Mouse (Mus musculus) MEL (cell line): ENCODE results near the gene Tll1. TPM values are rescaled to one million over a fixed set of nuclear protein-coding genes. Genes with fewer than 3 reads are reported as not detected.
"Not testable (repeated sequence)": the region's sequence is repeated elsewhere in the genome, so short reads cannot be mapped to it uniquely, and the experiment has no call there.

Experiments used
- DNase-seq: peaks from one replicate; pipeline ENCODE4 v3.0.0; 2011; ENCODE audit warnings: low read depth, low spot score
- H3K27ac ChIP-seq: 2 replicates; pipeline ENCODE4 v1.5.1; 2012; ENCODE audit warnings: low read depth, mild to moderate bottlenecking, control low read depth, low read length, moderate library complexity; ENCODE audit not compliant: control insufficient read depth
- H3K27me3 ChIP-seq, 2 experiments: fragments of 150-350 bp in 1 of 2; sonication (generic) in 1 of 2; 2 replicates each; pipeline ENCODE4 v1.6.1; 2012; ENCODE audit warnings: low read length in 2 of 2, mild to moderate bottlenecking in 2 of 2, improper control_type of control experiment in 1 of 2, moderate library complexity in 1 of 2; ENCODE audit not compliant: insufficient read depth in 2 of 2, control insufficient read depth in 1 of 2
- H3K36me3 ChIP-seq, 2 experiments: 2 replicates each; pipeline ENCODE4 v1.6.1; 2012 to 2014; ENCODE audit warnings: low read length in 2 of 2, improper control_type of control experiment in 1 of 2, inconsistent platforms in 1 of 2, mild to moderate bottlenecking in 1 of 2; ENCODE audit not compliant: insufficient read depth in 2 of 2, control insufficient read depth in 1 of 2
- H3K4me1 ChIP-seq, 2 experiments: fragments of 150-350 bp in 1 of 2; sonication (generic) in 1 of 2; 2 replicates each; pipeline ENCODE4 v1.6.1; 2012; ENCODE audit warnings: low read length in 2 of 2, improper control_type of control experiment in 1 of 2, mild to moderate bottlenecking in 1 of 2; ENCODE audit not compliant: insufficient read depth in 2 of 2, control insufficient read depth in 1 of 2
- H3K4me3 ChIP-seq, 2 experiments: fragments of 150-350 bp in 1 of 2; sonication (generic) in 1 of 2; 2 replicates each; pipeline ENCODE4 v1.5.1; 2012; ENCODE audit warnings: low read depth in 2 of 2, low read length in 2 of 2, mild to moderate bottlenecking in 2 of 2, moderate library complexity in 2 of 2, control low read depth in 1 of 2, improper control_type of control experiment in 1 of 2; ENCODE audit not compliant: control insufficient read depth in 1 of 2, insufficient read depth in 1 of 2
- H3K79me2 ChIP-seq: 2 replicates; pipeline ENCODE4 v1.6.1; 2012; ENCODE audit warnings: mild to moderate bottlenecking, low read length, moderate library complexity; ENCODE audit not compliant: control insufficient read depth, poor library complexity, insufficient read depth
- H3K9ac ChIP-seq: 2 replicates; pipeline ENCODE4 v1.6.1; 2012; ENCODE audit warnings: low read depth, mild to moderate bottlenecking, control low read depth, low read length, moderate library complexity; ENCODE audit not compliant: control insufficient read depth, poor library complexity, severe bottlenecking
- H3K9me3 ChIP-seq: fragments of 150-350 bp; sonication (generic); replicated peaks from 2 replicates; pipeline ENCODE4 v1.6.1; 2012; ENCODE audit warnings: mild to moderate bottlenecking, low read length, improper control_type of control experiment, moderate library complexity; ENCODE audit not compliant: insufficient read depth
- CTCF ChIP-seq, 3 experiments: IDR thresholded peaks in 2 of 3; conservative IDR thresholded peaks in 1 of 3; 2 replicates each; pipeline ENCODE4 v1.5.1; 2011 to 2012; ENCODE audit warnings: low read length in 3 of 3, low read depth in 2 of 3, mild to moderate bottlenecking in 2 of 3, improper control_type of control experiment in 1 of 3, inconsistent platforms in 1 of 3, mixed read lengths in 1 of 3, moderate library complexity in 1 of 3; ENCODE audit not compliant: control insufficient read depth in 1 of 3, insufficient read depth in 1 of 3, poor library complexity in 1 of 3, severe bottlenecking in 1 of 3
- E2F4 ChIP-seq: IDR thresholded peaks from 2 replicates; pipeline ENCODE4 v1.6.1; 2011; ENCODE audit warnings: low read depth, low read length, improper control_type of control experiment, borderline replicate concordance
- HCFC1 ChIP-seq: IDR thresholded peaks from 2 replicates; pipeline ENCODE4 v1.6.1; 2012; ENCODE audit warnings: low read depth, mild to moderate bottlenecking, inconsistent platforms, low read length, improper control_type of control experiment, moderate library complexity
- JUND ChIP-seq: IDR thresholded peaks from 2 replicates; pipeline ENCODE4 v1.6.1; 2011; ENCODE audit warnings: low read depth, mild to moderate bottlenecking, improper control_type of control experiment, low read length
- MAFK ChIP-seq: IDR thresholded peaks from 2 replicates; pipeline ENCODE4 v1.6.1; 2011; ENCODE audit warnings: low read depth, mild to moderate bottlenecking, low read length, improper control_type of control experiment, borderline replicate concordance
- MAX ChIP-seq: IDR thresholded peaks from 2 replicates; pipeline ENCODE4 v1.6.1; 2011; ENCODE audit warnings: low read length, improper control_type of control experiment
- MXI1 ChIP-seq: IDR thresholded peaks from 2 replicates; pipeline ENCODE4 v1.6.1; 2011; ENCODE audit warnings: mild to moderate bottlenecking, low read depth, low read length, improper control_type of control experiment
- POLR2AphosphoS2 ChIP-seq: IDR thresholded peaks from 2 replicates; pipeline ENCODE4 v1.6.1; 2011; ENCODE audit warnings: low read length, improper control_type of control experiment
- RAD21 ChIP-seq: IDR thresholded peaks from 2 replicates; pipeline ENCODE4 v1.6.1; 2011; ENCODE audit warnings: mild to moderate bottlenecking, low read depth, low read length, improper control_type of control experiment
- RCOR1 ChIP-seq: IDR thresholded peaks from 2 replicates; pipeline ENCODE4 v1.6.1; 2012; ENCODE audit warnings: low read depth, mild to moderate bottlenecking, inconsistent platforms, low read length, improper control_type of control experiment
- SIN3A ChIP-seq: IDR thresholded peaks from 2 replicates; pipeline ENCODE4 v1.6.1; 2012; ENCODE audit warnings: low read length, improper control_type of control experiment, inconsistent platforms
- SMC3 ChIP-seq: IDR thresholded peaks from 2 replicates; pipeline ENCODE4 v1.6.1; 2011; ENCODE audit warnings: low read depth, low read length, improper control_type of control experiment
- ZC3H11A ChIP-seq: IDR thresholded peaks from 2 replicates; pipeline ENCODE4 v1.6.1; 2012; ENCODE audit warnings: low read depth, mild to moderate bottlenecking, inconsistent platforms, low read length, improper control_type of control experiment
- polyA plus RNA-seq, 2 experiments: library from polyadenylated mRNA; stranded (reverse) in 1 of 2; unstranded in 1 of 2; fragments of >175 nt in 1 of 2; fragments of >200 nt in 1 of 2; gene quantifications; 2 replicates each; pipeline versions ENCODE4 v1.2.1 to v1.2.4; 2012; ENCODE audit warnings: low replicate concordance in 2 of 2, low read depth in 1 of 2; ENCODE audit not compliant: insufficient read length in 2 of 2, insufficient read depth in 1 of 2, missing spikeins in 1 of 2
- total RNA-seq: library from RNA; depleted of rRNA; stranded (reverse); fragments of 300-350 nt; gene quantifications from 2 replicates; pipeline ENCODE4 v1.2.3, GENCODE M21; 2012

Tll1 gene
- total and polyA plus RNA-seq, 3 experiments: not detected

GRCm38 (mm10) chr8:64024359-64024758 is 181.7 kb downstream of the Tll1 start:
- no peaks in the 10 kb centered on the region for H3K9me3 ChIP-seq
- no peaks in the 10 kb centered on the region for H3K79me2 ChIP-seq
- DNase-seq: no peak
- no peak overlapping the region for H3K9ac ChIP-seq
- H3K4me3 ChIP-seq: no peak overlapping the region
- H3K27me3 ChIP-seq: no peaks in the 10 kb centered on the region
- TF ChIP-seq MAX (no peak), RCOR1 (no peak), E2F4 (no peak)
- no peaks in the 10 kb centered on the region for H3K4me1 ChIP-seq
- H3K27ac ChIP-seq: no peak overlapping the region
- no peaks in the 10 kb centered on the region for H3K36me3 ChIP-seq

DNA sequence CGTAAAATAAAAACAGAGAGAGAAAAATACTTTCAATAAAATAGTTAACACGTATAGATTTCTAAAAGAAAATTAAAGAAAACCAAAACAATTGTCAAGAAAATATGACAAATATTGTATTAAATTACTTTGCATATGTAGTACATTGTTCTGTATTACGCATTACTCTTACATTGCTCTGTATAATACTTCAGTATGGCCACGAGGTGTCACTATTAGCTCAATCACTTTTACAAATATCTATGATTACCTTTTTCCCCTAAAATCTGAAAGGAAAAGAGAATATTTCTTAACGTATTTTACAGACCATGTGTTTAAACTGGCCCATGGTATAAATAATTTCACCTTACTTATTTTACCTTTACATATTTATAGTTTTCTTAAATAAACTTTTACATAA is 182.5 kb downstream of the Tll1 start:
- no peak overlapping the region for H3K4me3 ChIP-seq
- TF ChIP-seq CTCF (IDR thresholded peaks at IDR 0.05 in 2 of 3, conservative IDR thresholded peaks at IDR 0.05 in 1 of 3; ENCODE audit: control insufficient read depth in 1 of 3, insufficient read depth in 1 of 3, low read depth in 2 of 3, low read length in 3 of 3, poor library complexity in 1 of 3, severe bottlenecking in 1 of 3) (peak in 1 of 3 experiments; percentile 51; a peak in 3 of 6 replicates), E2F4 (no peak), MXI1 (no peak), MAFK (no peak), HCFC1 (no peak), RAD21 (peak; percentile 60), ZC3H11A (no peak), SMC3 (peak; percentile 55), JUND (no peak)
- no peaks in the 10 kb centered on the region for H3K27me3 ChIP-seq
- no peaks in the 10 kb centered on the region for H3K4me1 ChIP-seq
- no peak overlapping the region for H3K9ac ChIP-seq
- DNase-seq: peak; percentile 18
- H3K36me3 ChIP-seq: no peaks in the 10 kb centered on the region
- no peaks in the 10 kb centered on the region for H3K79me2 ChIP-seq
- H3K27ac ChIP-seq: no peak overlapping the region
- H3K9me3 ChIP-seq: no peaks in the 10 kb centered on the region

GRCm38 (mm10) chr8:64023027-64023426 is 183.0 kb downstream of the Tll1 start:
- H3K9ac ChIP-seq: no peak overlapping the region
- TF ChIP-seq SIN3A (no peak), POLR2AphosphoS2 (no peak)
- H3K79me2 ChIP-seq: no peaks in the 10 kb centered on the region
- no peaks in the 10 kb centered on the region for H3K4me1 ChIP-seq
- no peak overlapping the region for H3K27ac ChIP-seq
- H3K27me3 ChIP-seq: no peaks in the 10 kb centered on the region
- H3K4me3 ChIP-seq: no peak overlapping the region
- H3K36me3 ChIP-seq: no peaks in the 10 kb centered on the region
- no peaks in the 10 kb centered on the region for H3K9me3 ChIP-seq
- DNase-seq: no peak

- H3K4me3 ChIP-seq, H3K79me2 ChIP-seq, H3K27ac ChIP-seq, H3K4me1 ChIP-seq, H3K9me3 ChIP-seq, H3K27me3 ChIP-seq, H3K36me3 ChIP-seq, DNase-seq, H3K9ac ChIP-seq: not testable (repeated sequence)
Observed at GRCm38 (mm10) chr8:63970612-63971391, 235.3 kb downstream of the Tll1 start.
